Comparison of ENCODE assay signal across 9 mouse cellular contexts in genomic region chr11:117939004-117939730, GRCm38 (mm10). TPM values are rescaled to one million over a fixed set of nuclear protein-coding genes. Genes with fewer than 3 reads are reported as not detected.
DNase-seq lines count a peak whose midpoint lies in the region; ATAC-seq lines count a peak whose summit lies in the region.
"Had no signal": no experiment of that assay in that cellular context is flagged by ENCODE, and none has a peak within 500 bp of the region (broad histone marks: within the 10 kb centered on the region; RNA-seq: fewer than 3 reads in every experiment).

No protein-coding gene starts in this region.

- no peaks in the 10 kb centered on the region for H3K36me3 ChIP-seq in liver, embryonic 11.5 days (ENCODE audit: control insufficient read depth, insufficient read depth, low read length)
- H3K36me3 ChIP-seq in liver, embryonic 12.5 days: no peaks in the 10 kb centered on the region
- no peaks in the 10 kb centered on the region for H3K36me3 ChIP-seq in forebrain, embryonic 14.5 days (ENCODE audit: control insufficient read depth, insufficient read depth, low read length)
- H3K36me3 ChIP-seq in limb, embryonic 10.5 days: no peaks in the 10 kb centered on the region
- no peaks in the 10 kb centered on the region for H3K36me3 ChIP-seq in stomach, embryonic 15.5 days

- H3K4me3 ChIP-seq in liver, embryonic 11.5 days (ENCODE audit: low read depth, low read length): no peak overlapping the region
- no peak overlapping the region for H3K4me3 ChIP-seq in liver, embryonic 12.5 days
- H3K4me3 ChIP-seq in forebrain, embryonic 14.5 days (ENCODE audit: low read depth, low read length): no peak overlapping the region
- H3K4me3 ChIP-seq in limb, embryonic 10.5 days: no peak overlapping the region
- H3K4me3 ChIP-seq in stomach, embryonic 15.5 days (replicated peaks): no peak overlapping the region

- ATAC-seq in liver, embryonic 11.5 days (replicated peaks; ENCODE audit: low FRiP score): no peak
- no peak for ATAC-seq in liver, embryonic 12.5 days
- peak; percentile 62; the same call in 1 of the 2 replicates for ATAC-seq in forebrain, embryonic 14.5 days
- no peak for ATAC-seq in stomach, embryonic 15.5 days (ENCODE audit: insufficient read depth, low FRiP score, low read depth)

- peak overlapping the region; percentile 38 for H3K27ac ChIP-seq in liver, embryonic 11.5 days (ENCODE audit: low read depth, low read length)
- no peak overlapping the region for H3K27ac ChIP-seq in liver, embryonic 12.5 days
- H3K27ac ChIP-seq in forebrain, embryonic 14.5 days (ENCODE audit: low read depth, low read length): peak overlapping the region; percentile 83
- H3K27ac ChIP-seq in limb, embryonic 10.5 days: peak overlapping the region; percentile 74; the same call in 1 of the 2 replicates
- H3K27ac ChIP-seq in stomach, embryonic 15.5 days: peak overlapping the region; percentile 85
- H3K27ac ChIP-seq: macrophage had no signal

- no peak for DNase-seq in liver, embryonic 11.5 days (ENCODE audit: low spot score)
- DNase-seq in forebrain, embryonic 14.5 days (ENCODE audit: low spot score): peak; percentile 75
- no peak for DNase-seq in limb, embryonic 10.5 days (ENCODE audit: low spot score)
- DNase-seq in adrenal gland, postnatal 14 days: no peak
- DNase-seq in layer of hippocampus, adult 9-11 months: no peak
- DNase-seq: thymus, adult 18-20 months had no signal

- H3K4me2 ChIP-seq in liver, embryonic 11.5 days: no peak overlapping the region
- no peak overlapping the region for H3K4me2 ChIP-seq in liver, embryonic 12.5 days
- H3K4me2 ChIP-seq in forebrain, embryonic 14.5 days (ENCODE audit: low read length): peak overlapping the region; percentile 31
- H3K4me2 ChIP-seq in stomach, embryonic 15.5 days: peak overlapping the region; percentile 33; the same call in 1 of the 2 replicates

- H3K9ac ChIP-seq in liver, embryonic 11.5 days (ENCODE audit: low read depth, low read length): no peak overlapping the region
- H3K9ac ChIP-seq in liver, embryonic 12.5 days: no peak overlapping the region
- H3K9ac ChIP-seq in forebrain, embryonic 14.5 days (ENCODE audit: low read length): no peak overlapping the region
- no peak overlapping the region for H3K9ac ChIP-seq in stomach, embryonic 15.5 days

- H3K9me3 ChIP-seq in liver, embryonic 11.5 days (ENCODE audit: control insufficient read depth, low read length): no peaks in the 10 kb centered on the region
- no peaks in the 10 kb centered on the region for H3K9me3 ChIP-seq in liver, embryonic 12.5 days (replicated peaks)
- no peaks in the 10 kb centered on the region for H3K9me3 ChIP-seq in forebrain, embryonic 14.5 days (replicated peaks; ENCODE audit: control insufficient read depth, low read length)
- no peaks in the 10 kb centered on the region for H3K9me3 ChIP-seq in limb, embryonic 10.5 days (replicated peaks)
- H3K9me3 ChIP-seq in stomach, embryonic 15.5 days: no peaks in the 10 kb centered on the region

- 53% methylated on average over 4 of the region's 4 CpGs for WGBS in liver, embryonic 11.5 days
- WGBS in liver, embryonic 12.5 days (ENCODE audit: insufficient replicate concordance): 57% methylated on average over 4 of the region's 4 CpGs
- 24% methylated on average over 4 of the region's 4 CpGs for WGBS in forebrain, embryonic 14.5 days
- 50% methylated on average over 4 of the region's 4 CpGs for WGBS in limb, embryonic 10.5 days
- WGBS in stomach, embryonic 15.5 days: 34% methylated on average over 4 of the region's 4 CpGs

- no peaks in the 10 kb centered on the region; the same call in 1 of the 2 replicates for H3K27me3 ChIP-seq in liver, embryonic 11.5 days (replicated peaks; ENCODE audit: control insufficient read depth, insufficient read depth, low read length)
- peaks cover 46% of the 10 kb centered on the region for H3K27me3 ChIP-seq in liver, embryonic 12.5 days (replicated peaks)
- no peaks in the 10 kb centered on the region for H3K27me3 ChIP-seq in forebrain, embryonic 14.5 days (replicated peaks; ENCODE audit: control insufficient read depth, insufficient read depth, low read length)
- 0 out of 2 replicates have a peak, but pooled peaks cover 18% of the 10 kb centered on the region for H3K27me3 ChIP-seq in limb, embryonic 10.5 days (ENCODE audit: low read depth, poor library complexity, severe bottlenecking)
- no peaks in the 10 kb centered on the region for H3K27me3 ChIP-seq in stomach, embryonic 15.5 days (replicated peaks)

- H3K4me1 ChIP-seq in liver, embryonic 11.5 days (replicated peaks; ENCODE audit: control insufficient read depth, insufficient read depth, low read length): peaks cover 35% of the 10 kb centered on the region
- peaks cover 40% of the 10 kb centered on the region for H3K4me1 ChIP-seq in liver, embryonic 12.5 days
- peaks cover 19% of the 10 kb centered on the region for H3K4me1 ChIP-seq in forebrain, embryonic 14.5 days (ENCODE audit: control insufficient read depth, insufficient read depth, low read length)
- peaks cover 62% of the 10 kb centered on the region for H3K4me1 ChIP-seq in limb, embryonic 10.5 days
- H3K4me1 ChIP-seq in stomach, embryonic 15.5 days: peaks cover 44% of the 10 kb centered on the region

RNA-seq across cellular contexts. Expression of gene Socs3, which starts 30.7 kb away (rescaled TPM):
- polyA plus RNA-seq in liver, embryonic 11.5 days (2014; fragmentation: Nextera tagmentation; extraction: Ambion mirVana): 3.7 and 4.6 TPM in 2 replicates
- 8.6 and 9.8 TPM in 2 replicates for polyA plus RNA-seq in liver, embryonic 12.5 days (2016; fragmentation: Nextera tagmentation; extraction: Ambion mirVana)
- 8.1 and 8.7 TPM in 2 replicates for polyA plus RNA-seq in forebrain, embryonic 14.5 days (2014; fragmentation: Nextera tagmentation; extraction: Ambion mirVana)
- 11.2 and 13.2 TPM in 2 replicates for polyA plus RNA-seq in limb, embryonic 10.5 days (2016; fragmentation: Nextera tagmentation; extraction: Ambion mirVana)
- 16.0 and 18.5 TPM in 2 replicates for polyA plus RNA-seq in stomach, embryonic 15.5 days (2015; fragmentation: Nextera tagmentation; extraction: Ambion mirVana)
- total RNA-seq in adrenal gland, postnatal 14 days (2021): 4.8 and 6.5 TPM in 2 replicates

RNA-seq across cellular contexts. Expression of gene Pgs1, which starts 46.9 kb away (rescaled TPM):
- polyA plus RNA-seq in liver, embryonic 11.5 days (2014; fragmentation: Nextera tagmentation; extraction: Ambion mirVana): 31.5 and 31.9 TPM in 2 replicates
- polyA plus RNA-seq in liver, embryonic 12.5 days (2016; fragmentation: Nextera tagmentation; extraction: Ambion mirVana): 26.4 and 29.6 TPM in 2 replicates
- polyA plus RNA-seq in forebrain, embryonic 14.5 days (2014; fragmentation: Nextera tagmentation; extraction: Ambion mirVana): 43.1 and 49.2 TPM in 2 replicates
- polyA plus RNA-seq in limb, embryonic 10.5 days (2016; fragmentation: Nextera tagmentation; extraction: Ambion mirVana): 47.1 and 47.4 TPM in 2 replicates
- 31.7 and 34.6 TPM in 2 replicates for polyA plus RNA-seq in stomach, embryonic 15.5 days (2015; fragmentation: Nextera tagmentation; extraction: Ambion mirVana)
- 32.9 and 39.2 TPM in 2 replicates for total RNA-seq in adrenal gland, postnatal 14 days (2021)

Comparison
In these comparisons a context has a peak if more than half of its experiments do, and no peak if none do; other contexts are left out.
1. H3K4me2 ChIP-seq: peak in forebrain, embryonic 14.5 days (single experiment) and stomach, embryonic 15.5 days (single experiment); none in liver, embryonic 11.5 days (single experiment) and liver, embryonic 12.5 days (single experiment).